Mouse (Mus musculus): ENCODE measurements at regions not wholly inside any gene's neighbourhood (a gene's known extent, or its start where the extent isn't known, plus 50 kb on each side); places are given as distances from the start of the nearest gene placed in this dataset.
A peak's percentile ranks its signal among the peaks of the same experiment; 100 is the strongest.

GRCm38 (mm10) chr5:58705561-58705960, 987.8 kb downstream of the Pcdh7 start:
- DNase-seq (ENCODE audit: low spot score in 2 of 2): no peak

GRCm38 (mm10) chr5:58712381-58712780, 994.6 kb downstream of the Pcdh7 start:
- DNase-seq (ENCODE audit: low spot score in 2 of 2): no peak

DNA sequence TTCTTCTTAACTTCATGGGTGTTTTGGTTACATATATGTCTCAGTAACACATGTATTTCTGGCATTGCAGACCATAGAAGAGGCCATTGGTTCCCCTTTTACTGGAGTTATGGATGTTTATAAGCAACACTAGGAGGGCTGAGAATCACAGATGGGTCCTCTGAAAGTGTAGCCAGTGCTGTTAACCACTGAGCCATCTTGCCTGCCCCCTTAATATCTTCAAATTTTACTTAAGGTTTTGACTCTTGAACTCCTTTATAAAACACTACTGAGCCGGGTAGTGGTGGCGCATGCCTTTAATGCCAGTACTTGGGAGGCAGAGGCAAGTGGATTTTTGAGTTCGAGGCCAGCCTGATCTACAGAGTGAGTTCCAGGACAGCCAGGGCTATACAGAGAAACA, 1015.6 kb downstream of the Pcdh7 start:
- DNase-seq (ENCODE audit: low spot score in 2 of 2): no peak

DNA sequence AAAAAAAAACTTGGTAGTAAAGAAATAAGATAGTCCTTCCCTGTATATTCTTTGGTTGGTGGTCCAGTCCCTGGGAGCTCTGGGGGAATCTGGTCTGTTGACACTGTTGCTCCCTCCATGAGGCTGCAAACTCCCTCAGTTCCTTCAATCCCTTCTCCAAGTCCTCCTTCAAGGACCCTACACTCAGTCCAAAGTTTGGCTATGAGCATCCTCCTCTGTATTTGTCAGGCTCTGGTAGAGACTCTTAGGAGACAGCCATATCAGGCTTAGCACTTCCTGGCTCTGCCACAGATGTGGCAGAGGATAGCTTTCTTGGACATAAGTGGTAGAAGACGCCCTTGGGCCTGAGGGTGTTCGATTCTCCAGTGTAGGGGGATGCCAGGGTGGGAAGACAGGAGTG, 1016.2 kb downstream of the Pcdh7 start:
- no peak for DNase-seq (ENCODE audit: low spot score in 2 of 2)

DNA sequence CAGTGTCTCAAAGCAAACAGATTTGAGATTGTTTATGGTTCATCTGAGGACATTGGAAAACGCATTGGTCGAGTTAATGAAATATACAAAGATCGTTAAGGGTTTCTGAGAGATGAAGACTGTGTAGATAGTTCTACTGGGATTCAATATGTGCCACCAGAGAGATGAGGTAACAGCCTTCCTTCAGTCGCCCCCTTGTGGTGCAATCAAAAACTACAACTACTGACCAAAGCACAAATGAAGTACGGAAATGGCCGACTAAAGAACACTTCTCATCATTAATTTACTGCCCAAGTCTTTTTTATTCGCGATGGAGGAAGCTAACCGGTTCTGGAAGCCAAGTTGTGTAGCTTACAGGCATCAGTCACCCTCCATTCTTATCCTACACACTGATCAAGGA, 1018.8 kb downstream of the Pcdh7 start:
- peak; percentile 26 to 40 for DNase-seq (ENCODE audit: low spot score in 2 of 2)

GRCm38 (mm10) chr5:58737264-58737883, 1019.6 kb downstream of the Pcdh7 start:
- no peak for DNase-seq (ENCODE audit: low spot score in 2 of 2)

DNA sequence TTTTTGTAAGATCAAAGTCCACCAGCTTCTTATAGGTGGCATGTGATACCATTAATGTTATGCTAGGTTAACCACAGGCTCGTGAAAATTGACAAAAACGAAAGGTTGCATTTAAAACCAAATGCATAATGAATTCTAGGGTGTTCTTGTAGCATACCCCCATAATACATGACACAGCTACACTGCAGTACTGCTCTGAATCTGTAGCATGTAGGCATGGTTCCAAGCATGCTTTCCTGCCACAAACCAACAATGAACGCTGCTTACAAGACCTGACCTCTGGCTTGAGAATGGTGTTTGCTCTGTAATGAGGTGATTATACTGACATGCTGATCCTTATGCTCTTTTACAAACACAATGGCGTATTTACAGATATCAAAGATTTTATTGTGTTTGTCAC, 1020.3 kb downstream of the Pcdh7 start:
- DNase-seq (ENCODE audit: low spot score in 2 of 2): no peak

DNA sequence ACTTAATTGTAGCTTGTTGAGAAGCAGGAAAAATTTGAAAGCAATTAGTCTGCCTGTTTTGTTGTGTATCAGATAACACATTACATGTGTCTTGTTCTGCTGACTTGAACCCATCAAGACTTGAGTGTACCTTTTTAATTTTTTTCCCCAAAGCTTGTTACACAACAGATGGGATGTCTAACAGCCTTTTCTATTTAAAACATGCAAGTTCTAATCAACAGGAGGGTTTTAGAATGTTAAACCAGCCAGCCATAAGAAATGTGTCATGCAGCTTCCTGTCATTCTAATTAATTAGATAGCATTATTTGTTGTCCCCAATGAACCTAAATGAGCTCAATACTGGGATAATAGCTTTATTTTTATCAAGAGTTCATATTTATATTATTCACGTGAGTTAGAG, 1023.0 kb downstream of the Pcdh7 start:
- no peak for DNase-seq (ENCODE audit: low spot score in 2 of 2)

DNA sequence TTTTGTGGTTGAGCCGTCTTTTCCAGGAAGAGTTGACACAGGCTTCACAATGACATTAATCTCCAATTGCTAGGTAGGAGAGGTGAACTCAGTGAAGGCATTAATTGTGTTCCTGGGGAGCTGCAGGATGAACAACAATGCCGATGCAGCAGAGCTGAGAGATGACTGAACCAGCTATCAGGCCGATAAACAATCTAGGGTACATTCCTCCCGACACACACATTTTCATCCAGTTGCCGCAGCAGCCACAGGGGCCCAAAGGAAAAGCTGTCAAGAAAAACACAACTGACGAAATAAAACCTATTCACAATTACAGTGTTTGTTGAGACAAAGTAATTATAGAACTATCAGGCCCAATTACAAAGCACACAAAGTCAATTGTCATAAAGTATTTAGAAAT, 1029.9 kb downstream of the Pcdh7 start:
- DNase-seq (ENCODE audit: low spot score in 2 of 2): no peak

- DNase-seq (ENCODE audit: low spot score in 2 of 2): no peak
Measured at GRCm38 (mm10) chr5:58751777-58752176, 1034.0 kb downstream of the Pcdh7 start.

All from adrenal gland, adult 18-20 months (tissue).